Mouse (Mus musculus) heart, embryonic 16.5 days (tissue): ENCODE measurements around the gene Myrfl. TPM values are rescaled to one million over a fixed set of nuclear protein-coding genes. Genes with fewer than 3 reads are reported as not detected.

Experiments
- ATAC-seq: fragments of 200-750 bp; cut with Nextera tagmentation; replicated peaks from 2 replicates; pipeline ENCODE4 v1.8.0; 2017; ENCODE audit warnings: moderate number of reproducible peaks; ENCODE audit not compliant: insufficient read depth, low FRiP score; ENCODE audit errors: extremely low read depth
- H3K27ac ChIP-seq: fragments of 300-500 bp; sonication (generic); 2 replicates; pipeline ENCODE4 v1.5.1; 2014; ENCODE audit warnings: mild to moderate bottlenecking, low read length, control low read depth, moderate library complexity
- H3K27me3 ChIP-seq: fragments of 300-500 bp; sonication (generic); 2 replicates; pipeline ENCODE4 v1.6.1; 2014; ENCODE audit warnings: low read length, mixed read lengths; ENCODE audit not compliant: control insufficient read depth, insufficient read depth
- H3K36me3 ChIP-seq: fragments of 300-500 bp; sonication (generic); 2 replicates; pipeline ENCODE4 v1.6.1; 2014; ENCODE audit not compliant: control insufficient read depth, insufficient read depth
- H3K4me1 ChIP-seq: fragments of 300-500 bp; sonication (generic); 2 replicates; pipeline ENCODE4 v1.6.1; 2014; ENCODE audit warnings: low read length, mixed read lengths; ENCODE audit not compliant: control insufficient read depth, insufficient read depth
- H3K4me2 ChIP-seq: fragments of 300-500 bp; sonication (generic); 2 replicates; pipeline ENCODE4 v1.6.1; 2014; ENCODE audit warnings: low read depth, mild to moderate bottlenecking, control low read depth, low read length
- H3K4me3 ChIP-seq: fragments of 300-500 bp; sonication (generic); 2 replicates; pipeline ENCODE4 v1.5.1; 2014; ENCODE audit warnings: mild to moderate bottlenecking, control low read depth, low read length
- H3K9ac ChIP-seq: fragments of 300-500 bp; sonication (generic); 2 replicates; pipeline ENCODE4 v1.6.1; 2014; ENCODE audit warnings: low read length, control low read depth
- H3K9me3 ChIP-seq: fragments of 300-500 bp; sonication (generic); replicated peaks from 2 replicates; pipeline ENCODE4 v1.6.1; 2016; ENCODE audit warnings: low read length; ENCODE audit not compliant: control insufficient read depth
- WGBS: fragments of 180-500 bp; shearing (Covaris S2); extraction: QIAGEN DNeasy Blood & Tissue Kit; methylation state at CpG from one replicate; pipeline ENCODE4 v1.1.7; 2014; 5-methylcytosine and 5-hydroxymethylcytosine counted together
- polyA plus RNA-seq: library from polyadenylated mRNA; unstranded; fragments of >200 nt; fragmentation: Nextera tagmentation; extraction: Ambion mirVana; gene quantifications from 2 replicates; pipeline ENCODE4 v1.2.1, GENCODE M21; 2015

The Myrfl gene
- polyA plus RNA-seq, 1 experiment from 2014 or later: 0.55 TPM

- 0 out of 2 replicates have a peak, but pooled peaks have one; percentile 34 for ATAC-seq
- H3K9ac ChIP-seq: no peak overlapping the region
- 57% methylated on average over 7 of the region's 7 CpGs for WGBS
- H3K36me3 ChIP-seq: peaks cover 32% of the 10 kb centered on the region
- peaks cover 6% of the 10 kb centered on the region for H3K4me1 ChIP-seq
- no peaks in the 10 kb centered on the region for H3K9me3 ChIP-seq
- H3K27me3 ChIP-seq: no peaks in the 10 kb centered on the region
- peak overlapping the region; percentile 23; the same call in 1 of the 2 replicates for H3K27ac ChIP-seq
- H3K4me3 ChIP-seq: no peak overlapping the region
- H3K4me2 ChIP-seq: no peak overlapping the region
These were observed 33.8 kb upstream of the Myrfl start for GRCm38 (mm10) chr10:116930506-116930905.

DNA sequence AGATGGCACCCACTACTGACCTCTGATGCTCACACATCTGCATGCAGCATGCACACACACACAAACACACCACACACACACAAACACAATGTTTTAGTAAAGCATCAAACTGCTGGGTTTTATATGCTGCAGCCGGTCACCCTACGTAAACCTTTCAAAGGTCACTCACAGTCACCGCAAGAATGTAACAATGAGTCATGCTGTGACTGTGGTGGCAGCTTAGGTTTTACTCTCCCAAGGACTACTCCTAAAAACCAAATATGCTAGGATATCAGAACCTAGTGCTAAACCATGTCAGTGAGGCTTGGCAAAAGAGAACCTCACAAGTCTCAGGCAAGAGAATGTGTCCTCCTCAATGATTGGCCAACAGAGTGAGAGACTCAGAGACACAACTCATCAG, 32.1 kb upstream of the Myrfl start:
- Histone ChIP-seq H3K27me3 (no peaks in the 10 kb centered on the region), H3K27ac (no peak overlapping the region), H3K9me3 (no peaks in the 10 kb centered on the region), H3K4me2 (no peak overlapping the region), H3K4me1 (peaks cover 6% of the 10 kb centered on the region), H3K36me3 (peaks cover 36% of the 10 kb centered on the region), H3K9ac (no peak overlapping the region), H3K4me3 (no peak overlapping the region)
- no peak for ATAC-seq
- 78% methylated on average over 3 of the region's 3 CpGs for WGBS

- H3K4me2 ChIP-seq: no peak overlapping the region
- no peaks in the 10 kb centered on the region for H3K27me3 ChIP-seq
- H3K9ac ChIP-seq: no peak overlapping the region
- WGBS: 84% methylated on average over 11 of the region's 11 CpGs
- ATAC-seq: no peak
- H3K9me3 ChIP-seq: no peaks in the 10 kb centered on the region
- peaks cover 4% of the 10 kb centered on the region for H3K4me1 ChIP-seq
- peaks cover 44% of the 10 kb centered on the region for H3K36me3 ChIP-seq
- no peak overlapping the region for H3K4me3 ChIP-seq
- no peak overlapping the region for H3K27ac ChIP-seq
These were observed 29.9 kb upstream of the Myrfl start for GRCm38 (mm10) chr10:116926428-116927113.

DNA sequence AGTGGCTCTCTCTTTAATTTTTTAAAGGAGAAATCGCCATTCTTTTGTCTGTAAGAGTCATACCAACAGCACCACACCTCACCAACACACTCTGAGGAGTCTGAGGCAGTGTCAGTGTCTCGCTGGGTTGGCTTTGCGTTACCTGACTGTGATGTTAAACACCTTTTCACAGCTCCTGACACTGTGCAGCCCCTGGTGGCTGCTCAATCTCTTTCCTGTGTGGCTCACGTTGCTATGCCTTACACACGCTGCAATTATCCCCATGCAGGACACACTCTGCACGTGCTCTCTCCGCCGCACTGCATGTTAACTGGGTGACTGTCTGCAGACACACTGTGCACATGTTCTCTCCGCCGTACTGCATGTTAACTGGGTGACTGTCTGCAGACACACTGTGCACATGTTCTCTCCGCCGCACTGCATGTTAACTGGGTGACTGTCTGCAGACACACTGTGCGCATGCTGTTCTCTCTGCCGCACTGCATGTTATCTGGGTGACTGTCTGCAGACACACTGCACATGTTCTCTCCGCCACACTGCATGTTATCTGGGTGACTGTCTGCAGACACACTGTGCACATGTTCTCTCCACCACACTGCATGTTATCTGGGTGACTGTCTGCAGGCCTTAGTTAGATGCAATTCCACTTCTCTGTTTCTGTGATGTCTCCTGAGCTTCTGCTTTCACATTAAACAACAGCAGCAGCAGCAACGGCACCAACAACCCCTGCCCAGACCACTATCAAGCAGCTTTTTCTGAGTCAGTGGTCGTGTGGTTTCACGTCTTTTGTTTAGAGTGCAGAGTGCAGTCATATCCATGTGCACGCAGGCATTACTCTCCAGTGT, 27.2 kb upstream of the Myrfl start:
- Histone ChIP-seq H3K4me3 (no peak overlapping the region), H3K4me2 (no peak overlapping the region), H3K36me3 (peaks cover 41% of the 10 kb centered on the region), H3K27me3 (no peaks in the 10 kb centered on the region), H3K9ac (no peak overlapping the region), H3K9me3 (no peaks in the 10 kb centered on the region), H3K4me1 (no peaks in the 10 kb centered on the region), H3K27ac (no peak overlapping the region)
- no peak for ATAC-seq
- WGBS: 91% methylated on average over 19 of the region's 19 CpGs

GRCm38 (mm10) chr10:116922161-116922560, 25.4 kb upstream of the Myrfl start:
- H3K4me1 ChIP-seq: no peaks in the 10 kb centered on the region
- no peak overlapping the region for H3K4me3 ChIP-seq
- no peak for ATAC-seq
- WGBS: 78% methylated on average over 15 of the region's 15 CpGs
- no peak overlapping the region for H3K27ac ChIP-seq
- H3K4me2 ChIP-seq: no peak overlapping the region
- H3K27me3 ChIP-seq: no peaks in the 10 kb centered on the region
- H3K36me3 ChIP-seq: peaks cover 38% of the 10 kb centered on the region
- no peaks in the 10 kb centered on the region for H3K9me3 ChIP-seq
- H3K9ac ChIP-seq: no peak overlapping the region

GRCm38 (mm10) chr10:116921416-116921815, 24.7 kb upstream of the Myrfl start:
- no peaks in the 10 kb centered on the region for H3K27me3 ChIP-seq
- no peaks in the 10 kb centered on the region for H3K4me1 ChIP-seq
- no peak overlapping the region for H3K4me2 ChIP-seq
- peaks cover 32% of the 10 kb centered on the region for H3K36me3 ChIP-seq
- H3K4me3 ChIP-seq: no peak overlapping the region
- no peak overlapping the region for H3K9ac ChIP-seq
- no peak overlapping the region for H3K27ac ChIP-seq
- WGBS: 87% methylated on average over 15 of the region's 15 CpGs
- ATAC-seq: no peak
- H3K9me3 ChIP-seq: no peaks in the 10 kb centered on the region

DNA sequence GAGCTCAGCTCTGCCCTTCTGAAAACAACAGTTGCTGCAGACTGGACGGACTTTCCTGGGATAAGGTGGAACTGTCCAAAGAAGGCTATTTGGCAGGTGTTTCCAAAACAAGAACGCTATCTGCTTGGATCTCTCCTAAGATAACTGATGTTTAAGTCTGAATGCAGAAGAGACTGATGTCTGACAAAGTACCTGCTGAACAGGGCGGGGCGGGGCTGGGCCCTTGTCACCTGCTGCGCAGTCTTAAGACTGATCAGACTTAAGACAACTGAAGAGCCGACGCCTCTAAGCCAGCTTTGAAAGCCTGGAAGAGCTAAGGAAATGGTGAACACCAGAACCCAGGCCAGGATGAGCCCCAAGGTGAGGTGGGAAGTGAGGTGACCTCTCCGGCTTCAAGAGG, 23.9 kb upstream of the Myrfl start:
- peaks cover 32% of the 10 kb centered on the region for H3K36me3 ChIP-seq
- H3K4me3 ChIP-seq: no peak overlapping the region
- no peak for ATAC-seq
- H3K4me1 ChIP-seq: no peaks in the 10 kb centered on the region
- WGBS: 84% methylated on average over 8 of the region's 8 CpGs
- H3K9ac ChIP-seq: no peak overlapping the region
- no peak overlapping the region for H3K4me2 ChIP-seq
- H3K9me3 ChIP-seq: no peaks in the 10 kb centered on the region
- no peaks in the 10 kb centered on the region for H3K27me3 ChIP-seq
- H3K27ac ChIP-seq: no peak overlapping the region

DNA sequence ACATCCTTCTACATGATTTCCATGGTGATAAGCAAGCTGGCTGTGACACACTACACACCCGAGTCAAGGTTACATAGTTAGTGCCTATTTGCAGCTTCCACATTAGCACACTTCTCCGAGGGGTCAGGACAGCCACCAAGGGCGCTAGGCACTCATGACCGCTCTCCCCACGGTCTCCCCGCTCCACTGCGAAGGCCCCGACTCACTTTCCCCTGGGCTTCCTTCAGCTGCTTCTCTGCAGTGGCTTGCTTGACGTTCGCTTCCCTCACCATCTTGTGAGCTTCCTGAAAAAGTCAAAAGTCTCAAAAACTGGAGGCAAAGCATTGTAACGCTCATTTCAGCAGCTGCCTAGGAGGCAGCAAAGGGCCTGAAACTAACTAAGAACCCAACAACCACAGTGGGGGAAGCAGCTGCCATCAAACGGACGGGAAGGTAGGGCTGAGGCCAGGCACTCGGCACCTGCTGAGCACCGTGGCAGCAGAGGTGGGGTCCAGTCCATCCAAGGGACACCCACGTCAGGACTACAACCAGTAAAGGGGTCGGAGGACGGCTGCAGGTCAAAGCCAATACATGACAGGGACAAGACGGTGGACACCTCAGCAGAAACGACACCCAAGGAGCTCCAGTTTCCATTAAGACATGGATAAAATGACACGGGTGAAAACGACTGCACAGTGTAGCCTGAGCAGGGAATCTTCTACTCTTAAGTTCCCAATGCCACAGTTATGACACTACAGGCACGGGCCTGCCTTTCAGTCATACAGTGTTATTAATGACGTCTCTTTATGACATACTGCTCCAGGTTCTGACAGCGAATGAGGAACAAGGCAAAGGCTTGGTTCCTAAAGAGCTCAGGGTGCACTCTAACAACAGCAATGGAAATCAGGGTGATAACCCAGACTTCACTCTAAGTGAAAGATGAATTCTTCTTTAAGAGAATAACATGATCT, 22.9 kb upstream of the Myrfl start:
- Histone ChIP-seq H3K4me2 (no peak overlapping the region), H3K9me3 (no peaks in the 10 kb centered on the region), H3K36me3 (peaks cover 28% of the 10 kb centered on the region), H3K4me1 (peaks cover 1% of the 10 kb centered on the region), H3K9ac (no peak overlapping the region), H3K4me3 (no peak overlapping the region), H3K27ac (peak overlapping the region; percentile 44; the same call in 1 of the 2 replicates), H3K27me3 (no peaks in the 10 kb centered on the region)
- peak; percentile 18; the same call in 1 of the 2 replicates for ATAC-seq
- WGBS: 82% methylated on average over 25 of the region's 25 CpGs
